Mouse (Mus musculus) G1E (cell line): ENCODE data around the gene Dcst2. TPM values are rescaled to one million over a fixed set of nuclear protein-coding genes. Genes with fewer than 3 reads are reported as not detected.
A peak's percentile ranks its signal among the peaks of the same experiment; 100 is the strongest.

Experiments
- ATAC-seq: 2 replicates; pipeline ENCODE4 v1.8.0; 2016; ENCODE audit warnings: mild to moderate bottlenecking; ENCODE audit not compliant: insufficient number of reproducible peaks, poor library complexity, low FRiP score, severe bottlenecking; ENCODE audit errors: extremely low read depth
- DNase-seq: peaks from one replicate; pipeline ENCODE4 v3.0.0; 2012; ENCODE audit warnings: low spot score
- H3K27me3 ChIP-seq: 2 replicates; pipeline ENCODE4 v1.6.1; 2012; ENCODE audit warnings: mild to moderate bottlenecking, low read length, inconsistent platforms; ENCODE audit not compliant: insufficient read depth
- H3K36me3 ChIP-seq: replicated peaks from 2 replicates; pipeline ENCODE3; 2012; ENCODE audit warnings: mild to moderate bottlenecking, inconsistent platforms
- H3K4me1 ChIP-seq: 2 replicates; pipeline ENCODE4 v1.6.1; 2012; ENCODE audit warnings: low read depth, low read length, inconsistent platforms, mixed read lengths; ENCODE audit not compliant: insufficient read depth
- H3K4me3 ChIP-seq: 2 replicates; pipeline ENCODE4 v1.5.1; 2012; ENCODE audit warnings: low read depth, mild to moderate bottlenecking, inconsistent platforms, low read length, moderate library complexity, mixed read lengths
- H3K9me3 ChIP-seq: replicated peaks from 2 replicates; pipeline ENCODE4 v1.6.1; 2012; ENCODE audit warnings: inconsistent platforms
- CTCF ChIP-seq: IDR thresholded peaks from 2 replicates; pipeline ENCODE4 v1.5.1; 2012; ENCODE audit warnings: low read depth, low read length, inconsistent platforms, mixed read lengths
- GATA1 ChIP-seq: IDR thresholded peaks from 2 replicates; pipeline ENCODE4 v1.6.1; 2012; ENCODE audit warnings: borderline replicate concordance, low read length, inconsistent platforms, mixed read lengths
- GATA2 ChIP-seq: IDR thresholded peaks from 2 replicates; pipeline ENCODE4 v1.6.1; 2012; ENCODE audit warnings: low read depth, low read length, inconsistent platforms, borderline replicate concordance
- POLR2AphosphoS5 ChIP-seq: IDR thresholded peaks from 2 replicates; pipeline ENCODE4 v1.6.1; 2012; ENCODE audit warnings: low read depth, low read length, inconsistent platforms; ENCODE audit not compliant: insufficient replicate concordance
- TAL1 ChIP-seq: conservative IDR thresholded peaks from 2 replicates; pipeline ENCODE4 v1.6.1; 2012; ENCODE audit warnings: low read depth, low read length, inconsistent platforms, mixed read lengths
- polyA plus RNA-seq: library from polyadenylated mRNA; stranded (reverse); fragments of >175 nt; gene quantifications from 2 replicates; pipeline ENCODE4 v1.2.3, GENCODE M21; 2012
- total RNA-seq, 2 experiments: library from RNA; stranded (forward) in 1 of 2; stranded (reverse) in 1 of 2; fragments of 200-1000 nt in 1 of 2; fragments of >200 nt in 1 of 2; fragmentation: Nextera tagmentation in 1 of 2; gene quantifications; 2 replicates each; pipeline ENCODE4 v1.2.3; 2014 to 2017

The Dcst2 gene
- total and polyA plus RNA-seq, 3 experiments = not detected

- DNase-seq (peak; percentile 84), ATAC-seq (peak; percentile 38; the same call in 1 of the 2 replicates)
- Histone ChIP-seq H3K9me3 (no peaks in the 10 kb centered on the region), H3K4me3 (peak within 1 kb of the TSS; percentile 83), H3K36me3 (peaks cover 29% of the 10 kb centered on the region), H3K27me3 (no peaks in the 10 kb centered on the region), H3K4me1 (peaks cover 68% of the 10 kb centered on the region)
- TF ChIP-seq TAL1 (no peak), GATA2 (no peak), POLR2AphosphoS5 (no peak), GATA1 (no peak), CTCF (no peak)
Measured at GRCm38 (mm10) chr3:89394006-89394893, 32.5 kb downstream of the Dcst2 start, which contains the start of gene Zbtb7b. TSS of gene Zbtb7b (minus strand) at chr3:89394776.

DNA sequence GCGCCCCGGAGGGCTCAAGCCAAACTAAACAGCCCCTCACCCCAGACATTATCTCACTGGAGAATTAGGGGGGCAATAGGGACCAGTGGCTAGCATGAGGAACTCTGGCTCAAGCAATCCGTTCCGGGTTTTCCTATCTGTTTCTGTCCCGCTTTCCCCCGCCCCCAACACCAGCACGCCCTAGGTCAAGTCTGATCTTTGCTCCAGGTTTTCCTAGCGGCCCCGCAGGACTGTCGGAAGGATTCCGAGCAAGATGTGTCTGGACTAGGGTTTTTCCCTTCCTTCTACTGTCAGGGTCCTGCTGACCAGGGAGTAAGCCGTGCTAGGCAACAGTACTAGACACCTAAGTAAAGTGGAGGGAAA is 33.1 kb downstream of the Dcst2 start:
- peak overlapping the region; percentile 83 for H3K4me3 ChIP-seq

GRCm38 (mm10) chr3:89395419-89395805 is 33.6 kb downstream of the Dcst2 start:
- H3K36me3 ChIP-seq = peaks cover 29% of the 10 kb centered on the region
- DNase-seq = no peak
- H3K27me3 ChIP-seq = no peaks in the 10 kb centered on the region

More for the DNA sequence above, 33.1 kb downstream of the Dcst2 start:
- ATAC-seq (no peak), DNase-seq (no peak)
- Histone ChIP-seq H3K9me3 (no peaks in the 10 kb centered on the region), H3K4me1 (peaks cover 62% of the 10 kb centered on the region), H3K36me3 (peaks cover 29% of the 10 kb centered on the region), H3K27me3 (no peaks in the 10 kb centered on the region)
- TF ChIP-seq CTCF = no peak
- no peak for TF ChIP-seq GATA1
- no peak for TF ChIP-seq GATA2
- TF ChIP-seq TAL1 = no peak
- TF ChIP-seq POLR2AphosphoS5 = no peak

DNA sequence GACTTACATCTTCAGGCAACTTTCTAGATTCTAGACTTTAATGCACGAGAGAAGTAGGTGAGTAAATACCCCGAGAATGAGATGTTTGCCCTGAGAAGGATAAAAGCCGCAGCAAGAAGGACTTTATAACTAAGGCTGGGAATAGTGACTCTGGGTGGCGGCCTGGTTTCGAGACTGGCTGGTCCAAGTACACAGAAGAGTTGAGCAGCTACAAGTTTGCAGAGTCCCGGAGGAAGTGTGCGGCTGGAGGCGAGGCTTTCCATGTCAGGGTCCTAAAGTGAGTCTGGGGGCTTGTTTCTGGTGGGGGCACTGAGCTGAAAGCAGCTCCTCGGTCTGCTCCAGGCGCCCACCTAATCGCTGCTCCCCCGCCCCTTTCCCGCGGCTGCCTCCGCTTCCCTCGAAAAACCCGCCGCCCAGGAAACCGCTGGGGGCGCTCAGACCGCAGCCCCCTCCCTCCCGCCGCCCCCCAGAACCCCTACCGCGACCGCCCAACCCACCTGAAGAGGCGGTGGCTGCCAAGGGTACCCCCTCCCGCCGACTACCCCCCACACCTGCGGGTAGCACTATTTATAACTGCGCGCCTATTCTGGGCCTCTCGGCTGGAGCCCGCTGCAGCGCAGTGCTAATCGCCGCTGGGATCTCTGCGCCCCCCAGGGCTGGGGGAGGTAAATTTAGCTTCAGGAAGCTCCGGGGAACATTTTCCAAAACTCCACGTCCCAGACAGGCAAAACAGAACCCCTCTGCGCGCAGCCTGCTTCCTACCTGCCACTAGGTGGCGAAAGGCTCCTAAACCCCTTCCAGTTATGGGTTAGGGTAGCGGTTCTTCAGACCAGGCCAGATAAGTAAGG is 34.3 kb downstream of the Dcst2 start:
- Histone ChIP-seq H3K4me3 (peak overlapping the region; percentile 83), H3K36me3 (peaks cover 29% of the 10 kb centered on the region), H3K27me3 (no peaks in the 10 kb centered on the region), H3K4me1 (peaks cover 51% of the 10 kb centered on the region), H3K9me3 (no peaks in the 10 kb centered on the region)
- no peak for ATAC-seq
- DNase-seq = peak; percentile 50
- no peak for TF ChIP-seq GATA2
- peak; percentile 87 for TF ChIP-seq CTCF
- TF ChIP-seq TAL1 = no peak

More at GRCm38 (mm10) chr3:89395419-89395805, 33.6 kb downstream of the Dcst2 start:
- TF ChIP-seq TAL1 = no peak
- TF ChIP-seq CTCF = no peak
- TF ChIP-seq POLR2AphosphoS5 = no peak
- TF ChIP-seq GATA1 = no peak
- TF ChIP-seq GATA2 = no peak
- Histone ChIP-seq H3K4me3 (peak overlapping the region; percentile 83), H3K9me3 (no peaks in the 10 kb centered on the region), H3K4me1 (peaks cover 57% of the 10 kb centered on the region)
- ATAC-seq = no peak

GRCm38 (mm10) chr3:89396654-89397005 is 34.9 kb downstream of the Dcst2 start:
- H3K9me3 ChIP-seq = no peaks in the 10 kb centered on the region
- H3K27me3 ChIP-seq = no peaks in the 10 kb centered on the region
- peaks cover 45% of the 10 kb centered on the region for H3K4me1 ChIP-seq
- TF ChIP-seq CTCF (no peak), POLR2AphosphoS5 (no peak), TAL1 (no peak), GATA1 (no peak), GATA2 (no peak)
- peaks cover 31% of the 10 kb centered on the region for H3K36me3 ChIP-seq
- peak overlapping the region; percentile 83; the same call in 1 of the 2 replicates for H3K4me3 ChIP-seq
- no peak for ATAC-seq
- DNase-seq = no peak

DNA sequence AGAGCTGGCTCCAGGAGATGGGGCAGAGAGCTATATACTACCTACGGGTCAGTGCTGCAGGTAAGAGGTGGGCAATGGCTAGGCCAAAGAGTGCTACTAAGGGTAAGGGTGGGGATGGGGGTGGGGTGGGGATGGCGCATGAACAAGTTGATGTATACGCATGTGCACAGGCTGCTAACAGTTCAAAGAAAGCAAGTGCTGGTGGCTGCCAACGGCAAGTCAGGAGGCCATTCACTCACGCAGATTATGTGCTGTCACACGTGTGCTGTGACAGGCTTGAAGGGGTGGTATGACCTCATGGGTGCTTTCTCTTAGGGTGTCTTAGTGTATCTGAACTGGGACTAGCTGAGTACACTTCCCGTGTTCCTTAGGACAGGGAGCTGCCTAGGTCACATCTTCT is 39.6 kb downstream of the Dcst2 start:
- Histone ChIP-seq H3K27me3 (no peaks in the 10 kb centered on the region), H3K36me3 (peaks cover 78% of the 10 kb centered on the region), H3K4me1 (peaks cover 14% of the 10 kb centered on the region), H3K4me3 (no peak overlapping the region), H3K9me3 (no peaks in the 10 kb centered on the region)
- DNase-seq (no peak), ATAC-seq (no peak)
- TF ChIP-seq TAL1 (no peak), GATA2 (no peak), GATA1 (no peak), POLR2AphosphoS5 (no peak), CTCF (no peak)
